Mouse (Mus musculus): Measurements from ENCODE around the gene Fndc3a. TPM values are rescaled to one million over a fixed set of nuclear protein-coding genes. Genes with fewer than 3 reads are reported as not detected.

The Fndc3a gene
- 46.6 and 51.6 TPM in 2 replicates for polyA plus RNA-seq (2014; fragmentation: Nextera tagmentation; extraction: Ambion mirVana)

DNA sequence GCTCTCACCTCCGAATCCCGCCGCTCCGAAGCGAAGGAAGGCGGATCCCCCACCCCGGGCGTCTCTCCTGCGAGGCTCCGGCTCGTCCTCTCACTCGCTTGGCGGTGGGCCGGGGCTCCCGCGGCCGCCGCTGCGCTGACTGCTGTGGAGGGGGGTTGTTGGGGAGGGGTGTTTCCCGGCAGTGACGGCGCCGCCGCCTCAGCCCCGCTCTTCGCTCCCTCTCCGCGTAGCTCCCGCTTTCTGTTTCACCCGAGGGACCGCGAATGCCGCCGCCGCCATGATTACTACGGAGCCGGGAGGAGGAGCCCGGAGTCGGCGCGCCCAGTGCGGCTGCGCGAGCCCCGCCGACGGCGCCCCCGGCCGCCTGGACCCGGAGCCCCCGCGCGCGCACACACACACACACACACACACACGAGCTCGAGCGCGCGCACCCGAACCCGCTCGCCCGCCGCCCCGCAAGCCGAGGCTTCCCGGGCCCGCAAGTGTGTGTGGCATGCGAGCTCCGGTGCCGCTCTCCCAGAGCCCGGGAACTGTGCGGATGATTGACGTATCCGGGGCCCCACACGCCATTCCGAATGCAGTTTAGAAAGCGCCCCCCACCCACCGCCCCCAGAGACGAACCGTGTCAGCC lies at the start of gene Fndc3a:
Fndc3a (minus strand) TSS at position 294 of the 631 bp plus-strand sequence.
- ATAC-seq (ENCODE audit: low FRiP score): peak; percentile 95
- H3K27me3 ChIP-seq (ENCODE audit: control insufficient read depth, insufficient read depth, low read length): 0 out of 2 replicates have a peak, but pooled peaks cover 7% of the 10 kb centered on the region
- H3K9ac ChIP-seq: peak within 1 kb of the TSS; percentile 98
- peak within 1 kb of the TSS; percentile 72 for H3K4me2 ChIP-seq (replicated peaks)
- peak within 1 kb of the TSS; percentile 94 for H3K4me3 ChIP-seq (replicated peaks; ENCODE audit: low read length)
- no peaks in the 10 kb centered on the region for H3K36me3 ChIP-seq (replicated peaks; ENCODE audit: control insufficient read depth, insufficient read depth)
- WGBS: under 1% methylated on average over 71 of the region's 82 CpGs
- peak; percentile 88 for DNase-seq (ENCODE audit: low spot score)
- peaks cover 12% of the 10 kb centered on the region for H3K4me1 ChIP-seq (replicated peaks; ENCODE audit: control insufficient read depth, insufficient read depth, low read length)
- peak within 1 kb of the TSS; percentile 92 for H3K27ac ChIP-seq
- no peaks in the 10 kb centered on the region for H3K9me3 ChIP-seq (ENCODE audit: control insufficient read depth, low read length)

DNA sequence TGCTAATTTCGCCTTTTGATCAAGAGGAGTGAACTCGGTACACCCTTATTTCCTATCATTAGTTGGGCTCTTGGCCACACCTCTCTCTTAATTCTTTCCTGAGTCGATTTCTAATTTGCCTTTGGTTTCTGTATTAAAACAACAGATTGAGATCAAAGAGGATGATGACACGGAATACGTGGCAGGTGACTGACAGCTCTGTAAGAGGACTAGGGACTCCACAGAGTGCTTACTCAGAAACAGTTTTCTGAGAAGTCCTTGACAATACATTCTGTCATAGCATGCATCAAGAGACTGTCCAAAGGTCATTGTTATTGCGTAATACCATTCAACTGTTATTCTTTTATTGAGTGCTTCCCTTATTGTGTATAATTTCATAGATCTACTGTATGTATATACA lies 43.1 kb upstream of the Fndc3a start:
- H3K4me3 ChIP-seq (replicated peaks; ENCODE audit: low read length): no peak overlapping the region
- no peak overlapping the region for H3K27ac ChIP-seq
- no peak overlapping the region for H3K4me2 ChIP-seq (replicated peaks)
- DNase-seq (ENCODE audit: low spot score): no peak
- no peaks in the 10 kb centered on the region for H3K36me3 ChIP-seq (replicated peaks; ENCODE audit: control insufficient read depth, insufficient read depth)
- H3K4me1 ChIP-seq (replicated peaks; ENCODE audit: control insufficient read depth, insufficient read depth, low read length): no peaks in the 10 kb centered on the region
- no peaks in the 10 kb centered on the region for H3K27me3 ChIP-seq (ENCODE audit: control insufficient read depth, insufficient read depth, low read length)
- no peak overlapping the region for H3K9ac ChIP-seq
- H3K9me3 ChIP-seq (ENCODE audit: control insufficient read depth, low read length): no peaks in the 10 kb centered on the region
- 90% methylated on average over 6 of the region's 6 CpGs for WGBS
- no peak for ATAC-seq (ENCODE audit: low FRiP score)

DNA sequence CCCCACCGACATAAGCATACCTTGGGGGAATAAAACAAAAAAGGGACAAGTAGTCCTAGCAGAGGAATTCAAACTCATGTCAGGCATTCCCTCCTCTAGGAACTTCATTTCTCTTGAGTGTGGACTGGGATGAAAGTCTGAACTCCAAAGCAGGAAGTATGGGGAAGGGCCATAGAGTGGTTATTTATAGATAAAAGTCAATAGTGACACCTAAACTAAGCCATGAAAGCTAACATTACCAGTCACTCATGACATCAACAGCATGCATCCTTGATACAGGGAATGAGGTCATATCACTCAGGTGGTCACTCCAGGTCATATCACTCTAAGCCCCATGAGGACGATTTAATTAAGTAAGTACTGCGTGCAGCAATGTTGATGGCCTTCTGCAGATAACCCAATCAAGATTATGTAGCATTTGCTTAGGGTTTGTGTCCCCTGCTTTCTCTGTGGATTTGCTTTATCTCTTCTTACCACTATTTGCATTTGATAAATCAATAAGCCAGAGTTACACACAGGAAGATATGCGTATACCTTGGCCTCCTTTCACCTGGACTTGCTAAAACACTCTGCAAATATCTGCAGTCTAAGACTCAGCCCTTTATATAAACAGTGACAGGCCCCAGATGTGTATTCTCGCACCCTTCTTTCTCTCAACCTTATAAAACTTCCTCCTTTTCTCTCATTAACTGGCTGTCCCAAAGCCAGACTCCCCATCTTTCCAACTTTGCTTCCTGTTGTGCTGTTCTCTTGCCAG lies 40.8 kb upstream of the Fndc3a start:
- Histone ChIP-seq H3K27ac (no peak overlapping the region), H3K4me1 (replicated peaks; ENCODE audit: control insufficient read depth, insufficient read depth, low read length) (no peaks in the 10 kb centered on the region), H3K9me3 (ENCODE audit: control insufficient read depth, low read length) (no peaks in the 10 kb centered on the region), H3K36me3 (replicated peaks; ENCODE audit: control insufficient read depth, insufficient read depth) (no peaks in the 10 kb centered on the region), H3K4me2 (replicated peaks) (no peak overlapping the region), H3K4me3 (replicated peaks; ENCODE audit: low read length) (no peak overlapping the region), H3K27me3 (ENCODE audit: control insufficient read depth, insufficient read depth, low read length) (no peaks in the 10 kb centered on the region), H3K9ac (no peak overlapping the region)
- DNase-seq (ENCODE audit: low spot score) (no peak), ATAC-seq (ENCODE audit: low FRiP score) (no peak)
- 86% methylated on average over 5 of the region's 5 CpGs for WGBS

DNA sequence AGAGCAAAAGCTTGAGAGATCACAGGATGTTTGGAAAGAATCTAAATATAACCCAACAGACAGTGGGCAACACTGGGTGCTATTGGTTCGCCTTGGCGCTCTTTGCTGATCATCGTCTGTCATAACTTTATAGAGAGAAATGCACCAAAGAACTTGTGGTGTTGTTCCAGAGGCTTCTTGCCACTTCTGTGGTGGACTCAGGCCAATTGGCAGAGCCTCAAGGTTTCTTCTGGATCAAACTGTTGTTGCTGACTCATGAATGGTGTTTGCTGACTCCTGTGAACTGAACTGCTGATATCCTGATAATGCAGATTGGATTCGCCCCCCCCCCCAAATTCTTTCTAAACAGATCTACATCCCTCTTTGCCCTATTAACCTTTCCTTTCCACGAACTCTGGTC lies 38.5 kb upstream of the Fndc3a start:
- H3K27ac ChIP-seq: no peak overlapping the region
- no peaks in the 10 kb centered on the region for H3K4me1 ChIP-seq (replicated peaks; ENCODE audit: control insufficient read depth, insufficient read depth, low read length)

DNA sequence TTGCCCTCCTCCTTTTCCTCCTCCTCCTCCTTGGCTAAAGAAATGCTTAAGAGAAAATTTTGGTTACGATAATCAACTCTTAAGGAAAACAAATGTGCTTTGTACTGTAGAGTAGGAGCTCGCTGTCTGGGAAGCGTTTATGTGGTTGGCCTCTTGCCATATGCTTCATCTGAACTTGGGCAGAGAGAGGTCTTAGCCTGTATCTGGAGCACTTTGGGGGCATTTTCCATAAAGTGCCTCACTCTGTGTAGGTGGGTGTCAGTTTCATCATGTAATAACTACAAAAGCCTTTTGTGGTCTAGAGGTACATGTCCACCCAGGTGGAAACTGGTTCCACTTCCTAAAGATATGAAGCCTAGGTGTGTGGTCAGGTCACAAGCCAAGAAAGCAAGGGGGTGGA lies 31.9 kb upstream of the Fndc3a start:
- ATAC-seq (ENCODE audit: low FRiP score): no peak
- Histone ChIP-seq H3K27ac (no peak overlapping the region), H3K4me2 (replicated peaks) (no peak overlapping the region), H3K4me1 (replicated peaks; ENCODE audit: control insufficient read depth, insufficient read depth, low read length) (no peaks in the 10 kb centered on the region), H3K9me3 (ENCODE audit: control insufficient read depth, low read length) (no peaks in the 10 kb centered on the region), H3K36me3 (replicated peaks; ENCODE audit: control insufficient read depth, insufficient read depth) (no peaks in the 10 kb centered on the region), H3K4me3 (replicated peaks; ENCODE audit: low read length) (no peak overlapping the region), H3K9ac (no peak overlapping the region), H3K27me3 (ENCODE audit: control insufficient read depth, insufficient read depth, low read length) (no peaks in the 10 kb centered on the region)
- 78% methylated on average over 3 of the region's 3 CpGs for WGBS
- no peak for DNase-seq (ENCODE audit: low spot score)

More for the DNA sequence above, 38.5 kb upstream of the Fndc3a start:
- no peak overlapping the region for H3K9ac ChIP-seq
- no peaks in the 10 kb centered on the region for H3K27me3 ChIP-seq (ENCODE audit: control insufficient read depth, insufficient read depth, low read length)
- no peak overlapping the region for H3K4me2 ChIP-seq (replicated peaks)
- ATAC-seq (ENCODE audit: low FRiP score) (no peak), DNase-seq (ENCODE audit: low spot score) (no peak)
- H3K4me3 ChIP-seq (replicated peaks; ENCODE audit: low read length): no peak overlapping the region
- no peaks in the 10 kb centered on the region for H3K36me3 ChIP-seq (replicated peaks; ENCODE audit: control insufficient read depth, insufficient read depth)
- 92% methylated on average over 5 of the region's 5 CpGs for WGBS
- no peaks in the 10 kb centered on the region for H3K9me3 ChIP-seq (ENCODE audit: control insufficient read depth, low read length)

DNA sequence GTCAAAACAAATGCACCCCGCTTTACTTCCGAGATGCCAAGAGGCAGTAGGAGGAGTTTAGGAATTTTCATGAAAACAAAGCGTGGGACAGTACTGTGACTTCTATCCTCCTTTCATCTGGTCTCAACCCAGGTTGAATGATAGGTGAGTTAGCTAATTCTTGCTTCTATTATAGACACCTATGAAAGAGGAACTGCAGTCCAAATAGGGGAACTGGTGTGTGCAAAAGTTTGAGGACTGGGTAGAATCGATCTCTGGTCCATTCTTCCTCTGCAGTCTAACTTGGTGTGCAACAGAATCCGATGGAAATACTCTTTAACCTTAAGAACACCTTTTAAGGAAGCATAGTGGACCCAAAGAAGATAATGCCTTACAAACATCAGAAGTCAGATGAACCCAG lies 30.5 kb upstream of the Fndc3a start:
- Histone ChIP-seq H3K27me3 (ENCODE audit: control insufficient read depth, insufficient read depth, low read length) (no peaks in the 10 kb centered on the region), H3K4me3 (replicated peaks; ENCODE audit: low read length) (no peak overlapping the region), H3K9ac (no peak overlapping the region), H3K36me3 (replicated peaks; ENCODE audit: control insufficient read depth, insufficient read depth) (no peaks in the 10 kb centered on the region), H3K9me3 (ENCODE audit: control insufficient read depth, low read length) (no peaks in the 10 kb centered on the region), H3K4me1 (replicated peaks; ENCODE audit: control insufficient read depth, insufficient read depth, low read length) (no peaks in the 10 kb centered on the region), H3K27ac (no peak overlapping the region), H3K4me2 (replicated peaks) (no peak overlapping the region)
- WGBS: 90% methylated on average over 5 of the region's 5 CpGs
- ATAC-seq (ENCODE audit: low FRiP score) (no peak), DNase-seq (ENCODE audit: low spot score) (no peak)

DNA sequence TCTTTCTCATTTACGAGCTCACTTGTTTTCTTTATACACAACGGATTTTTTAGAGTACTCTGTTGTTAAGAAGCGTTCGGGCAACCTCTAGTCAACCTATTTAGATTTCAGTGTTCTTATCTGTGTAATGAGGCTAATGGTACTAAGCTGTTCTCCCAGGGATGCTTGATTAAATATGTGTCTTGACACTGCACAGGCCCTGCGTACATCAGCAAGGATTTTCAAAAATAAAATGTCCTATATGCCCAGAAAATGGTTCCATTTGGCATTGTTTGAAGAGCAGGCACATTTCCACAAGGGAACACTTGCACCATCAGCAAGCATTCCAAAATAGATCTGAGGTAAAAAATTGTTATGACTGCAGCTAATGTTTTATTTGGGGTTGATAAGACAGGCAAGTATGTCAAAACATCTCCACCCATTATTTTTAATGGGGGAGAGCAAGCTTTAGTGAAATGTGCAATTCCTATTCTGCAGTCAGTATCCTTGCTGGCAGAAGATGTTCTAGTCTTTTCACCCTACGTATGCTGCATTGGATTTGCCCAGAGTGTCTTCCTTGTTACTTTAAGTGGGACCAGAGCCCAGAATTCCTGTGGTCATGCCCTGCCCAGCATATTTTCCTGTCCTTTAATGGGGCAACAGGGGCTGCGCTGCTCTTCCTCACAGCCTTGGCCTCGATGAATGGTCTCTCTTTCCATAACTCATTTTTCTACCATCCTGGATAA lies 29.8 kb upstream of the Fndc3a start:
- Histone ChIP-seq H3K4me1 (replicated peaks; ENCODE audit: control insufficient read depth, insufficient read depth, low read length) (no peaks in the 10 kb centered on the region), H3K27me3 (ENCODE audit: control insufficient read depth, insufficient read depth, low read length) (no peaks in the 10 kb centered on the region), H3K9ac (no peak overlapping the region), H3K27ac (no peak overlapping the region), H3K4me3 (replicated peaks; ENCODE audit: low read length) (no peak overlapping the region), H3K9me3 (ENCODE audit: control insufficient read depth, low read length) (no peaks in the 10 kb centered on the region), H3K4me2 (replicated peaks) (no peak overlapping the region), H3K36me3 (replicated peaks; ENCODE audit: control insufficient read depth, insufficient read depth) (no peaks in the 10 kb centered on the region)
- no peak for ATAC-seq (ENCODE audit: low FRiP score)
- 72% methylated on average over 8 of the region's 8 CpGs for WGBS
- no peak for DNase-seq (ENCODE audit: low spot score)

DNA sequence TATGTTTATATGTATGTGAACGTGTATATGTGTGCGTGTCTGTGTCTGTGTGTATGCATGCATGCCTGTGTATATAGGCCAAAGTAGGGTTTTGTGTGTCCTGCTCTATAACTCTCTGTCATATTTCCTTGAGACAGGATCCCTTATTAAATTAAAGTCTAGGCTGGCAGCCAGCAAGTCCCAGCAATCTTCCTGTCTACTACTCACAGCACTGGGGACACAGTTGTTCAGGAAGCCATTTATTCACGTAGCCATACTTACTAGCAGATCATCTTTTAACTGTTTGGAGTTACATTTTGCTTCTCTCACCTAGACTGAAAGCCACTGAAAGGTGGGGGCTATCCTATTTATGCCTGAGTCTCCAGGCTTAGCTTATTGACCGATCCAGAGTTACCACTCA lies 29.0 kb upstream of the Fndc3a start:
- H3K36me3 ChIP-seq (replicated peaks; ENCODE audit: control insufficient read depth, insufficient read depth): no peaks in the 10 kb centered on the region
- no peak overlapping the region for H3K27ac ChIP-seq
- no peaks in the 10 kb centered on the region for H3K9me3 ChIP-seq (ENCODE audit: control insufficient read depth, low read length)
- H3K27me3 ChIP-seq (ENCODE audit: control insufficient read depth, insufficient read depth, low read length): no peaks in the 10 kb centered on the region
- H3K9ac ChIP-seq: no peak overlapping the region
- WGBS: 86% methylated on average over 4 of the region's 4 CpGs
- ATAC-seq (ENCODE audit: low FRiP score) (no peak), DNase-seq (ENCODE audit: low spot score) (no peak)
- no peak overlapping the region for H3K4me3 ChIP-seq (replicated peaks; ENCODE audit: low read length)
- H3K4me2 ChIP-seq (replicated peaks): no peak overlapping the region
- no peaks in the 10 kb centered on the region for H3K4me1 ChIP-seq (replicated peaks; ENCODE audit: control insufficient read depth, insufficient read depth, low read length)

DNA sequence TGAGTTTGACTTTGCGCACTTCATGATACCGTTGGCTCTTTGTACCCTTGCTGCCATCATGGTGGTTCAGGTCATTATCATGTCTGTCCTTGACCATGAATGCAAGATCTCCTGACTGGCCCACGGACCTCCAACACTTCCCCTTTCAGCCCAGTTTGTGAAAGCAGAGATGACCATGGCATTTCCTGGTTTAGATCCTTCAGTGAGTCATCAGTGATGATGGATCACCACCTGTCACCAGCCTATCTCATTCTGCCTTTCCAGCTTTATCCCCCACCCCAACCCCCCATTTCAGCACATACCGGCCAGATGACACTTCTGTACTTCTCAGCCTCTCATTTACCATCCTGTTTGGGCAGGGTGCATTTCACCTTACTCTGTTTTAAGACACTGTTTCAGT lies 28.4 kb upstream of the Fndc3a start:
- Histone ChIP-seq H3K4me1 (replicated peaks; ENCODE audit: control insufficient read depth, insufficient read depth, low read length) (no peaks in the 10 kb centered on the region), H3K4me3 (replicated peaks; ENCODE audit: low read length) (no peak overlapping the region), H3K36me3 (replicated peaks; ENCODE audit: control insufficient read depth, insufficient read depth) (no peaks in the 10 kb centered on the region), H3K27me3 (ENCODE audit: control insufficient read depth, insufficient read depth, low read length) (no peaks in the 10 kb centered on the region), H3K9me3 (ENCODE audit: control insufficient read depth, low read length) (no peaks in the 10 kb centered on the region), H3K27ac (no peak overlapping the region), H3K9ac (no peak overlapping the region), H3K4me2 (replicated peaks) (no peak overlapping the region)
- ATAC-seq (ENCODE audit: low FRiP score) (no peak), DNase-seq (ENCODE audit: low spot score) (no peak)
- WGBS: 82% methylated on average over 4 of the region's 4 CpGs
